Mouse (Mus musculus): ENCODE results near the gene Dcst1.

GRCm38 (mm10) chr3:89360237-89360636 lies 4.8 kb downstream of the Dcst1 start:
- TF ChIP-seq POLR2A (IDR thresholded peaks at IDR 0.05; ENCODE audit: insufficient read depth, low read depth, low read length) (no peak), CTCF (IDR thresholded peaks at IDR 0.05; ENCODE audit: insufficient read depth, low read depth, low read length) (no peak)
